Mouse (Mus musculus): Measurements from ENCODE around the gene Olfr830.
"Not testable (repeated sequence)": the region's sequence is repeated elsewhere in the genome, so short reads cannot be mapped to it uniquely, and the experiment has no call there.

Olfr830 gene

GRCm38 (mm10) chr9:18874393-18874792 is at the start of gene Olfr830:
Olfr830 (plus strand) TSS chr9:18874693.
- DNase-seq (ENCODE audit: low read depth), result no peak

- DNase-seq (ENCODE audit: low read depth), result no peak
These were observed 19.9 kb upstream of the Olfr830 start, which contains the start of gene Olfr829 for GRCm38 (mm10) chr9:18854633-18855032. Olfr829 (plus strand) TSS chr9:18854933.

GRCm38 (mm10) chr9:18907699-18908098 is 33.2 kb downstream of the Olfr830 start:
- not testable (repeated sequence) for DNase-seq (ENCODE audit: low read depth)

GRCm38 (mm10) chr9:18927921-18928320 is 53.4 kb downstream of the Olfr830 start:
- DNase-seq (ENCODE audit: low read depth), result not testable (repeated sequence)
